Mouse (Mus musculus): ENCODE results near the gene Myoc. TPM values are rescaled to one million over a fixed set of nuclear protein-coding genes. Genes with fewer than 3 reads are reported as not detected.
A peak's percentile ranks its signal among the peaks of the same experiment; 100 is the strongest.
"Not testable (repeated sequence)": the region's sequence is repeated elsewhere in the genome, so short reads cannot be mapped to it uniquely, and the experiment has no call there.

Gene Myoc
- total RNA-seq (2017): not detected in 2 replicates

GRCm38 (mm10) chr1:162639051-162639750 lies at the start of gene Myoc:
TSS of gene Myoc (plus strand) at chr1:162639155.
- no peak for ATAC-seq (ENCODE audit: extremely low read depth, insufficient number of reproducible peaks, low FRiP score, poor library complexity, severe bottlenecking)

DNA sequence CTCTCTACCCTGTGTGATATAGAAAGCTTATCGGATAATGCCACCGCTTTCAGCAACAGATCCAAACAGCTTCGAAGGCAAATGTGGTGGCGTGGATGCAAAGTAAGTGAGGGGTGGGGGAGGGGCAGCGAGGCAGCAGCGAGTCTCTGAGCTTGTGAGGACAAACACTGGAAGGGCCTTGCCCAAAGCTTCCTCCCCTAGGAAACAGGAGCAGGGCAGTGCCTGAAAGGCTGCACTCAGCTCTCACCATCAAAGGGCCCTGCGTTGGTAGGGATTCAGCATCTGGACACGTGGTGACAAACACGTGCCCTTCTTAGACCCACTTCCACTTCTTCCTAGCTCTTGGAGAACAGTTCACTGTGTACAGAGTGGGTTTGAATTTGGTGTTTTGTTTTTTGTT lies 49.5 kb upstream of the Myoc start:
- ATAC-seq (ENCODE audit: extremely low read depth, insufficient number of reproducible peaks, low FRiP score, poor library complexity, severe bottlenecking): no peak

DNA sequence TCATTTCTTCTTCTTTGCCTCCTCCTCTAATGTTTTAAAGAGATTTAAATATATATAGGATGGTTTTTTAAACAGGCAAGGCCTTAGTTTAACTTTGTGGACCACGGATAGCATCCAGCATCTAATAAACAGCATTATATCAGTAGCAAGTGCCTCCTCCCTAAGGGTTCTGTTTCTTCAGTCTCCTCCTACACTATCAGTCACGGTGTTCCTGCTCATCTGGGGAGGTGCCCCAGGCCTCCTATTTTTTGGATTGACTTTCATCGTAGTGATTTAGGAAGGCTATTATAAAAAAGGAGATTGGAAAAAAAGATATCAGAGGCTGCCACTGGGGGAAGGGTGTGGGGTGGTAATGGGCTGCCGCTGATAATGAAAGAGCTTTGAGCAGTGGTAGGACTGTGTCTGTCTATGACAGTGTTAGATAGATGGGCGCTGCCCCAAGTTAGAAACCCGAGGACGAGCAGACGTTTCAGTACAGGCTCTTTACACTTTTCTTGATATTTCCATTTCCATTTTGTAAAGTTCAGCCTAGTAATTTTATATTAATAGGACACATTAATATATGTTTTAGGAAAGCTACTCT lies 48.4 kb upstream of the Myoc start:
- ATAC-seq (ENCODE audit: extremely low read depth, insufficient number of reproducible peaks, low FRiP score, poor library complexity, severe bottlenecking): no peak

- ATAC-seq (ENCODE audit: extremely low read depth, insufficient number of reproducible peaks, low FRiP score, poor library complexity, severe bottlenecking): no peak
Observed at GRCm38 (mm10) chr1:162597379-162598102, 41.4 kb upstream of the Myoc start.

DNA sequence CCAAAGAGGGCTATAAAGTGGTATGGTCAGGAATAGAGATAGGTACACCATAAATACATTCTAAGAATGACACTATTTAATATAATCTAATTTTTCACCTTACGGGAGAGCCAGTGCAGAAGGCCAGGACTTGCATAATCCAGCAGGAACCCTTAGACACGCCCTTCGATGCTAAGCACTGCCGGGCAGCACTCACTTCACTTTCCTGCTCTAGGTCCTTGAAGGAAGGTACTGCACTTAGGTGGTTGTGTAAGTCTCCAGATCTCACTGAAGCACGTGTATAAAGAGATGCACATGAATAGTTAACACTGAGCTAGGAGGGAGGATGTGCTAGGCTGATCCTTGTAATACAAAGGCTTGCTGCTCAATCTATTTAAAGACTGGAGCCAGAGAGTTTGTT lies 39.3 kb upstream of the Myoc start:
- no peak for ATAC-seq (ENCODE audit: extremely low read depth, insufficient number of reproducible peaks, low FRiP score, poor library complexity, severe bottlenecking)

GRCm38 (mm10) chr1:162601288-162601687 lies 37.7 kb upstream of the Myoc start:
- ATAC-seq (ENCODE audit: extremely low read depth, insufficient number of reproducible peaks, low FRiP score, poor library complexity, severe bottlenecking): no peak

DNA sequence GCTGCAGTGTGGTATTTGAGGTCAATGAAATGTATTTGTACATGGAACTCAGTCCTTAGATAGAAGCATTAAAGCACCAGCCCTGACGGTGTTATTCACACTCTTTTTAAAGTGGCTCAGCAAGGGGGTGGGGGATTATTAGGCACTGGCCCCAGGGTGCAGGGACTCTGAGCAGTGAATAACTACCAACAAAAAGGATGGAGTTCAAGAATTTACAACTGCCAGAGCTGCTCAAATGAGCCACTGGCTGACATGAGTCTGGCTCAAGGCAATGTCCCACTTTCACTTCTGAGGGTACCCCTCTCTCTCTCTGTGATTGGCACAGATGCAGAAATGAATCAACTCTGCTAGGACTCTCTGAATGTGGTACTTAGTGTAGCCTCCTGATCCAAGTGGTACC lies 30.8 kb upstream of the Myoc start:
- no peak for ATAC-seq (ENCODE audit: extremely low read depth, insufficient number of reproducible peaks, low FRiP score, poor library complexity, severe bottlenecking)

GRCm38 (mm10) chr1:162609633-162610250 lies 29.2 kb upstream of the Myoc start:
- ATAC-seq (ENCODE audit: extremely low read depth, insufficient number of reproducible peaks, low FRiP score, poor library complexity, severe bottlenecking): no peak

- no peak for ATAC-seq (ENCODE audit: extremely low read depth, insufficient number of reproducible peaks, low FRiP score, poor library complexity, severe bottlenecking)
Observed at GRCm38 (mm10) chr1:162611191-162611590, 27.8 kb upstream of the Myoc start.

GRCm38 (mm10) chr1:162615511-162615910 lies 23.4 kb upstream of the Myoc start:
- ATAC-seq (ENCODE audit: extremely low read depth, insufficient number of reproducible peaks, low FRiP score, poor library complexity, severe bottlenecking): peak; percentile 87

DNA sequence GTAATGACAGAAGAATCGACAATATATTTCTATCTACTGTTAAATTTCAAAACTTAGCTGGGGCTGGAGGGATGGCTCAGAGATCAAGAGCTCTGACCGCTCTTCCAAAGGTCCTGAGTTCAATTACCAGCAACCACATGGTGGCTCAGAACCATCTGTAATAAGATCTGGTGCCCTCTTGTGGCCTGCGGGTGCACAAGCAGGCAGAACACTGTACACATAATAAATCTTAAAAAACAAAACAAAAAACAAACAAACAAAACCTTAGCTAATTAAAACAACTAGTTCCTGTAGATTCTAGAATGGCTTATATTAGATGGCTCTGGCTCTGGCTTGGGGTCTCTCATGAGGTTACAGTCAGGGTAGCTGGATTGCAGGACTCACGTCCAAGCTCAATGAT lies 18.5 kb upstream of the Myoc start:
- ATAC-seq (ENCODE audit: extremely low read depth, insufficient number of reproducible peaks, low FRiP score, poor library complexity, severe bottlenecking): no peak

GRCm38 (mm10) chr1:162623895-162624294 lies 15.1 kb upstream of the Myoc start:
- no peak for ATAC-seq (ENCODE audit: extremely low read depth, insufficient number of reproducible peaks, low FRiP score, poor library complexity, severe bottlenecking)

DNA sequence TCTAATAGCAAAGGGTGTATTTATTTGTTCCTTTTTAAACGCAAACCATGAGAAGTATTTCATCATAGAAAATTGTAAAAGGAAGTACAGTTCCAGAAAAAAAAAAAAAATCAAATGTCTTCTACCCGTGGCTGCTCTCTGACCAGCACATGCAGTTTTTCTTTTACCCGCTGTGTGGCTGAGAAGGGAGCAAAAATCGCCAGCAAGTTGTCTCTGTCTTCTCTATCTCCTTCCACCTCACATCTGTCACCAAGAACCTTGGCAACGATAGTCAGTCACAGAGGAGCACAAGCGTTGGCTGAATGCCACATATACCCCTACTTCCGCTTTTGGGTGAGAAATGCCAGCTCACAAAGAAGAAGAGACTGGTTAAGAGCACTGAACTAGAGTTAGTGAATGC lies 13.7 kb upstream of the Myoc start:
- ATAC-seq (ENCODE audit: extremely low read depth, insufficient number of reproducible peaks, low FRiP score, poor library complexity, severe bottlenecking): peak; percentile 89

- not testable (repeated sequence) for ATAC-seq (ENCODE audit: extremely low read depth, insufficient number of reproducible peaks, low FRiP score, poor library complexity, severe bottlenecking)
Observed at GRCm38 (mm10) chr1:162627821-162628220, 11.1 kb upstream of the Myoc start.

DNA sequence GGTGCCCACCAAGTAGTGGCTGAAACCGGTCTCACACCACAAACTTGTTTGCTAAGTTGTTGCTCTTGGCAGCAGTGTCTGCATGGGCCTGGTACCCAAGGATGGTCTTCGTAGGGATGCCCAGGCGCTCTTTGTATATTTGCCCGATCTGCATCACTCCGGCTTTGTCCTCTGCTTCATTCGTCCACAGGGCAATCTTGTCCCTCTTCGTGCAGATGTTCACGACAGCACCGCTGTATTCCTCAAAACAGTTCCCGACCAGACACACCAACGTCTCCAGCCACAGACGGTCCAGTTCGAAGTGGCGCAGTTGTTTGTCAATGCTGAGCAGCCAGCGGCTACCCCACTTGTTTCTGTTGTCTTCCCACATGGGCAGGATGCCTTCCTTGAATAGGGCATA lies 10.6 kb upstream of the Myoc start:
- not testable (repeated sequence) for ATAC-seq (ENCODE audit: extremely low read depth, insufficient number of reproducible peaks, low FRiP score, poor library complexity, severe bottlenecking)

DNA sequence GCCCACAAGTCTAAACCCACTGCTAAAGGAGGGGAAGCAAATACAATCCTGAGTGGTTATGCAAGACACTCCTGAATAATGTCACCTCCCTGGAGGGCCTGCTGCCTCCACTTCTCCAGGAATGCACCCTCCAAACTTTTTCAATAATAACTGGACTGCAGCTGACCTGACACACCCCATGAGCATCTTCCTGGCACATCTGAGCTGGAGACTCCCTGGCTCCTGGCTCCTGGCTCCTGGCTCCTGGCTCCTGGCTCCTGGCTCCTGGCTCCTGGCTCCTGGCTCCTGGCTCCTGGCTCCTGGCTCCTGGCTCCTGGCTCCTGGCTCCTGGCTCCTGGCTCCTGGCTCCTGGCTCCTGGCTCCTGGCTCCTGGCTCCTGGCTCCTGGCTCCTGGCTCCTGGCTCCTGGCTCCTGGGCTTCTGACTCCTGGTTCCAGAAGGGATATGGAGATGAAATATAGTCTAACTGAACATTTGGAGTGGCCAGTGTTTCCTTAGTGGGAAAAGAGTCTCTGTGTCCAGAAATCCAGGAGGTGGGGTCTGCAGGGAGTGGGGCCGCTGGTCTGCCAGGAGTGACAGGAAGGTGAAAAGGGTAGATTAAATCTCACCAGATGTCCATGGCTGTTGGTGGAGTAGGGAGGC lies 3.5 kb upstream of the Myoc start:
- ATAC-seq (ENCODE audit: extremely low read depth, insufficient number of reproducible peaks, low FRiP score, poor library complexity, severe bottlenecking): not testable (repeated sequence)

- no peak for ATAC-seq (ENCODE audit: extremely low read depth, insufficient number of reproducible peaks, low FRiP score, poor library complexity, severe bottlenecking)
Observed at GRCm38 (mm10) chr1:162636516-162636915, 2.4 kb upstream of the Myoc start.

- no peak for ATAC-seq (ENCODE audit: extremely low read depth, insufficient number of reproducible peaks, low FRiP score, poor library complexity, severe bottlenecking)
Observed at GRCm38 (mm10) chr1:162638535-162638934, 420 bp upstream of the Myoc start.

DNA sequence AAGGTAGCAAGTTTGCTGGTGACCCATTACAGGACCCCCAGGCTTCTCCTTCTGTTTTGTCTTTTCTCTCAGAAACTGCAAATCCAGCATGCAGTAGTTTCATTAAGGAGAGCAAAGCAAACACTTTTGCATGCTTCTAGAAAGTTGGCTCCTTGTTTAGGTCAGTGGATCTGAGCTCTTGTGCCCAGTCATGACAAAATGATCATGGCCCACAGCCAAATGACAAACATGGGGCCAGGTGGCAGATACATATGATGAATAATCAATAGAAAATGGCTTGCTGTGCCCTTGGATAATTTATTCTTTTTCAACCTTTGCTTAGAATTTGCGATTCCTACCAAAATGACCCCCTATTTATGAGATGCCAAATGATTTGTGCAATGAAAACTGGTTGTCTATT lies 906 bp downstream of the Myoc start:
- ATAC-seq (ENCODE audit: extremely low read depth, insufficient number of reproducible peaks, low FRiP score, poor library complexity, severe bottlenecking): no peak
